Mouse (Mus musculus): ENCODE data around the gene Bmper. TPM values are rescaled to one million over a fixed set of nuclear protein-coding genes. Genes with fewer than 3 reads are reported as not detected.

Bmper gene
- polyA plus RNA-seq, 1 experiment from 2014 or later, result 30.6 TPM

- Histone ChIP-seq H3K4me2 (ENCODE audit: low read depth, low read length) (no peak overlapping the region), H3K36me3 (ENCODE audit: control insufficient read depth, insufficient read depth, low read length) (no peaks in the 10 kb centered on the region), H3K4me1 (replicated peaks; ENCODE audit: control insufficient read depth, insufficient read depth, low read length) (0 out of 2 replicates have a peak, but pooled peaks cover 2% of the 10 kb centered on the region), H3K9me3 (ENCODE audit: control insufficient read depth, low read length) (no peaks in the 10 kb centered on the region), H3K27ac (ENCODE audit: low read length) (no peak overlapping the region), H3K4me3 (ENCODE audit: low read length) (no peak overlapping the region), H3K9ac (ENCODE audit: low read length) (no peak overlapping the region), H3K27me3 (ENCODE audit: control insufficient read depth, insufficient read depth, low read depth, low read length) (no peaks in the 10 kb centered on the region)
- no peak for ATAC-seq (ENCODE audit: low read depth)
- WGBS, result 88% methylated on average over 5 of the region's 5 CpGs
Observed at GRCm38 (mm10) chr9:23488265-23488664, 265.4 kb downstream of the Bmper start.

GRCm38 (mm10) chr9:23495400-23495799, 272.5 kb downstream of the Bmper start:
- no peak overlapping the region for H3K4me2 ChIP-seq (ENCODE audit: low read depth, low read length)
- H3K4me1 ChIP-seq (replicated peaks; ENCODE audit: control insufficient read depth, insufficient read depth, low read length), result no peaks in the 10 kb centered on the region
- no peak overlapping the region for H3K9ac ChIP-seq (ENCODE audit: low read length)
- H3K4me3 ChIP-seq (ENCODE audit: low read length), result no peak overlapping the region
- H3K27me3 ChIP-seq (ENCODE audit: control insufficient read depth, insufficient read depth, low read depth, low read length), result no peaks in the 10 kb centered on the region
- ATAC-seq (ENCODE audit: low read depth), result no peak
- WGBS, result 71% methylated on average over 4 of the region's 4 CpGs
- H3K36me3 ChIP-seq (ENCODE audit: control insufficient read depth, insufficient read depth, low read length), result no peaks in the 10 kb centered on the region
- H3K9me3 ChIP-seq (ENCODE audit: control insufficient read depth, low read length), result no peaks in the 10 kb centered on the region
- no peak overlapping the region for H3K27ac ChIP-seq (ENCODE audit: low read length)

- Histone ChIP-seq H3K9me3 (ENCODE audit: control insufficient read depth, low read length) (no peaks in the 10 kb centered on the region), H3K36me3 (ENCODE audit: control insufficient read depth, insufficient read depth, low read length) (no peaks in the 10 kb centered on the region), H3K4me2 (ENCODE audit: low read depth, low read length) (no peak overlapping the region), H3K9ac (ENCODE audit: low read length) (no peak overlapping the region), H3K27ac (ENCODE audit: low read length) (no peak overlapping the region), H3K4me3 (ENCODE audit: low read length) (no peak overlapping the region), H3K27me3 (ENCODE audit: control insufficient read depth, insufficient read depth, low read depth, low read length) (no peaks in the 10 kb centered on the region), H3K4me1 (replicated peaks; ENCODE audit: control insufficient read depth, insufficient read depth, low read length) (no peaks in the 10 kb centered on the region)
- ATAC-seq (ENCODE audit: low read depth), result no peak
- 25% methylated on average over 3 of the region's 3 CpGs for WGBS
Observed at GRCm38 (mm10) chr9:23497626-23498025, 274.8 kb downstream of the Bmper start.

GRCm38 (mm10) chr9:23533870-23534269, 311.0 kb downstream of the Bmper start:
- WGBS, result 29% methylated on average over 1 of the region's 1 CpGs
- Histone ChIP-seq H3K4me3 (ENCODE audit: low read length) (no peak overlapping the region), H3K36me3 (ENCODE audit: control insufficient read depth, insufficient read depth, low read length) (no peaks in the 10 kb centered on the region), H3K9ac (ENCODE audit: low read length) (no peak overlapping the region), H3K27ac (ENCODE audit: low read length) (no peak overlapping the region), H3K27me3 (ENCODE audit: control insufficient read depth, insufficient read depth, low read depth, low read length) (no peaks in the 10 kb centered on the region), H3K9me3 (ENCODE audit: control insufficient read depth, low read length) (no peaks in the 10 kb centered on the region), H3K4me1 (replicated peaks; ENCODE audit: control insufficient read depth, insufficient read depth, low read length) (no peaks in the 10 kb centered on the region), H3K4me2 (ENCODE audit: low read depth, low read length) (no peak overlapping the region)
- no peak for ATAC-seq (ENCODE audit: low read depth)

All from lung, embryonic 16.5 days (tissue).